In the genomic region with DNA sequence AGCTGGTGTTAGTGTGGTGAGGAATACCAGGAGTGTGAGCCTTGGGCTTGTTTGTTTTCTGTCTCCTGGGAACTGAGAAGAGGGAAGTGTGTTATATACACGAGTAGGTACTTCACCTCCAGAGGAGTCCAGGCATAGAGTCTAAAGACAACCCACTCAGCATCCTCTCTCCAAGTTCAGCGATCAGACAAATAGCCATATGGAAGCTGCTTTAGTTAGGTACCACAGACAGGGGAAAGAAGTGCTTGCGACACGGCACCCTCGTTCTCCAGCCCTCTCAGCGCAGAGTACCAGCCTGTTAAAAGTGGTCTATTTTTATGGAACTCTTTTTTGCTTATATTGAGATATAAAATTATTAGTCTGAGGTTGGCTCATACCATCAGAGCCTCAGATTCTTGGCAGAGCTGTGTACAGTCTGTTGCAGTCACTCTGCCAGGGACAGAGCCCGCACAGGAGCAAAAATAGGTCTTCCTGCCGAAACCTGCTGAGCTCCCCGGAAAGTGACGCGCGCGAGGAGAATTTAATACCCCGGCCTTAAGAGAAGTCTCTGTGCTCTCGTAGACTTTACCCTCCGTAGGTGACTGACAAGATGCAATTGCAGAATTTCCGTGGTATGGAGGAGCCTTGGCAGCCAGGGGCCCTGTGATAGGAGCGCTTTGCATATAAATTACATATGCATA, we compare ENCODE assay signal across 13 mouse cellular contexts.
DNase-seq lines count a peak whose midpoint lies in the region; ATAC-seq lines count a peak whose summit lies in the region.
"Had no signal": no experiment of that assay in that cellular context is flagged by ENCODE, and none has a peak within 500 bp of the region (broad histone marks: within the 10 kb centered on the region; RNA-seq: fewer than 3 reads in every experiment).

No protein-coding gene starts in this region.

- H3K9me3 ChIP-seq in forebrain, embryonic 15.5 days = no peaks in the 10 kb centered on the region
- no peaks in the 10 kb centered on the region for H3K9me3 ChIP-seq in forebrain, embryonic 11.5 days (ENCODE audit: control insufficient read depth, low read length)
- H3K9me3 ChIP-seq in kidney, embryonic 15.5 days (replicated peaks) = no peaks in the 10 kb centered on the region
- H3K9me3 ChIP-seq: embryonic facial prominence, embryonic 15.5 days had no signal

- no peak overlapping the region for H3K4me3 ChIP-seq in forebrain, embryonic 15.5 days
- H3K4me3 ChIP-seq in forebrain, embryonic 11.5 days (ENCODE audit: low read depth, low read length) = no peak overlapping the region
- H3K4me3 ChIP-seq in kidney, embryonic 15.5 days (replicated peaks) = no peak overlapping the region
- H3K4me3 ChIP-seq: embryonic facial prominence, embryonic 15.5 days had no signal

- 62% methylated on average over 18 of the region's 18 CpGs for WGBS in forebrain, embryonic 15.5 days
- WGBS in forebrain, embryonic 11.5 days = 75% methylated on average over 18 of the region's 18 CpGs
- WGBS in kidney, embryonic 15.5 days = 73% methylated on average over 18 of the region's 18 CpGs

- H3K36me3 ChIP-seq in forebrain, embryonic 15.5 days = no peaks in the 10 kb centered on the region
- no peaks in the 10 kb centered on the region for H3K36me3 ChIP-seq in forebrain, embryonic 11.5 days (ENCODE audit: control insufficient read depth, insufficient read depth, low read length)
- H3K36me3 ChIP-seq in kidney, embryonic 15.5 days = no peaks in the 10 kb centered on the region
- H3K36me3 ChIP-seq: embryonic facial prominence, embryonic 15.5 days had no signal

- DNase-seq in forebrain, embryonic 11.5 days (ENCODE audit: low spot score) = no peak
- peak; percentile 8 for DNase-seq in CD4-positive helper T cell, adult 2 months (ENCODE audit: low read depth, low spot score)
- DNase-seq in cerebellum, adult 9-10 months = peak; percentile 92
- DNase-seq in layer of hippocampus, adult 8-10 months (ENCODE audit: low spot score in 2 of 2) = peak; percentile 71 to 75
- no peak for DNase-seq in spleen, postnatal 4 days (ENCODE audit: low spot score in 2 of 2)
- DNase-seq: B cell, adult 2 months had no signal

- peak overlapping the region; percentile 73 for H3K27ac ChIP-seq in forebrain, embryonic 15.5 days (replicated peaks)
- no peak overlapping the region for H3K27ac ChIP-seq in forebrain, embryonic 11.5 days (ENCODE audit: low read depth, low read length)
- H3K27ac ChIP-seq in kidney, embryonic 15.5 days = no peak overlapping the region
- H3K27ac ChIP-seq: embryonic facial prominence, embryonic 15.5 days; hindbrain, embryonic 14.5 days had no signal

- H3K4me2 ChIP-seq in forebrain, embryonic 15.5 days (replicated peaks) = no peak overlapping the region
- no peak overlapping the region for H3K4me2 ChIP-seq in forebrain, embryonic 11.5 days (ENCODE audit: low read depth, low read length, severe bottlenecking)
- no peak overlapping the region for H3K4me2 ChIP-seq in kidney, embryonic 15.5 days
- H3K4me2 ChIP-seq: embryonic facial prominence, embryonic 15.5 days; hindbrain, embryonic 14.5 days had no signal

- H3K27me3 ChIP-seq in forebrain, embryonic 15.5 days = no peaks in the 10 kb centered on the region
- no peaks in the 10 kb centered on the region for H3K27me3 ChIP-seq in forebrain, embryonic 11.5 days (ENCODE audit: control insufficient read depth, insufficient read depth, low read length)
- 0 out of 2 replicates have a peak, but pooled peaks cover 3% of the 10 kb centered on the region for H3K27me3 ChIP-seq in kidney, embryonic 15.5 days
- H3K27me3 ChIP-seq: embryonic facial prominence, embryonic 15.5 days had no signal

- ATAC-seq in forebrain, embryonic 15.5 days (replicated peaks) = peak; percentile 72
- no peak for ATAC-seq in forebrain, embryonic 11.5 days (replicated peaks; ENCODE audit: low FRiP score)
- ATAC-seq in granulocyte monocyte progenitor cell, adult 5-6 weeks (replicated peaks; ENCODE audit: poor library complexity, severe bottlenecking) = no peak
- ATAC-seq in kidney, embryonic 15.5 days (replicated peaks; ENCODE audit: low FRiP score) = no peak
- ATAC-seq: midbrain, embryonic 16.5 days; Patski had no signal

- H3K9ac ChIP-seq in forebrain, embryonic 15.5 days (replicated peaks) = no peak overlapping the region
- H3K9ac ChIP-seq in forebrain, embryonic 11.5 days (ENCODE audit: low read length) = no peak overlapping the region
- H3K9ac ChIP-seq in kidney, embryonic 15.5 days = no peak overlapping the region
- H3K9ac ChIP-seq: embryonic facial prominence, embryonic 15.5 days; hindbrain, embryonic 14.5 days had no signal

- peaks cover 18% of the 10 kb centered on the region for H3K4me1 ChIP-seq in forebrain, embryonic 15.5 days
- H3K4me1 ChIP-seq in forebrain, embryonic 11.5 days (replicated peaks; ENCODE audit: control insufficient read depth, insufficient read depth, low read length) = no peaks in the 10 kb centered on the region; the same call in 1 of the 2 replicates
- H3K4me1 ChIP-seq in kidney, embryonic 15.5 days = no peaks in the 10 kb centered on the region

Comparison
In these comparisons a context has a peak if more than half of its experiments do, and no peak if none do; other contexts are left out.
1. DNase-seq: peak in CD4-positive helper T cell, adult 2 months (single experiment), cerebellum, adult 9-10 months (single experiment) and layer of hippocampus, adult 8-10 months (2 of 2); none in forebrain, embryonic 11.5 days (single experiment) and spleen, postnatal 4 days (0 of 2).